Mouse (Mus musculus) olfactory bulb, adult 2 months (tissue): ENCODE measurements around the gene Map2k7.

ENCODE experiments used
- CTCF ChIP-seq: fragments of 200-500 bp; IDR thresholded peaks from 2 replicates; pipeline ENCODE4 v1.5.1; 2012; ENCODE audit warnings: low read depth, mild to moderate bottlenecking, low read length, moderate library complexity; ENCODE audit not compliant: insufficient read depth
- POLR2A ChIP-seq: fragments of 200-500 bp; IDR thresholded peaks from 2 replicates; pipeline ENCODE4 v1.6.1; 2012; ENCODE audit warnings: mild to moderate bottlenecking, low read depth, low read length, moderate library complexity; ENCODE audit not compliant: insufficient read depth

GRCm38 (mm10) chr8:4258678-4259077, 20.1 kb downstream of the Map2k7 start:
- TF ChIP-seq POLR2A: no peak
- TF ChIP-seq CTCF: no peak
